Mouse (Mus musculus): ENCODE measurements at regions not wholly inside any gene's neighbourhood (a gene's known extent, or its start where the extent isn't known, plus 50 kb on each side); places are given as distances from the start of the nearest gene placed in this dataset.

- DNase-seq: no peak
Measured at GRCm38 (mm10) chr15:42320349-42320748, 2186.2 kb downstream of the 9330182O14Rik start.

DNA sequence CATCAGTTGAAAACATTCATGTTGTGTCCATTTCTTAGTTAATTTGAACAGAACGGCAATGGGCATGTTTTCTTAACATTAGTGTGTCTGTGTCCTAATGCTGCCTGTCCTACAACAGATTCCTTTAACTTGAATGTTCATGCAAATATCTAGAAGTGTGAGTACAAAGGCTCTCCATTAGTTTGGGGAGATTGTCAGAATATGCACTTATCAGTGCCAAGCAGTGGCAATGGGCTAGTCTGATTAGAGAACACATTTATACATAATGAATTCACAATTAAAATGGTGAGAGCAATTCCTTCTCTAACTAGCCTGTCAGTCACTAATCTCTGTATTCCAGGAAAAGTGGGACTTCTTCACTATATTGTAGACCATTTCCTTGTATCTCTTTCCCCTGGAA lies 2188.8 kb downstream of the 9330182O14Rik start:
- DNase-seq: no peak

DNA sequence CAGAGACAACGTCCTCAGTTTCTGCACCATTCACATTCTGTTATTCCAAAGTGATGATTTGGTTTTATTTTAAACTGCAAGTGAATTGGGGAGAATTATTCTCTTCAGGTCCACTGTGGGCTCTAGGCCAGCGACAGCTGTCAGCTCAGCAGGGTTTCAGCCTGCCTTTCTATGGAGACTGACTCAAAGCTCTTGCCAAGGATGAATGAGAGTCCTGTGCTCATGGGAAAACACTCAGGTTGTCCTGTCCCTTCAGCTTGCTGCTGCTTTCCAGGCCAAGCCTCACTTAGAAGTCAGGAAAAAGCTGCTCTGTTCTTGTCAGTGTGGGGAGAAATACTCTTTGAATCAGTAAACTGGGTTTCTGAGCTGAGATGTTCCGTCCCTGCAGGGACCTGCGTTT lies 2191.1 kb downstream of the 9330182O14Rik start:
- peak; percentile 25 for DNase-seq

GRCm38 (mm10) chr15:42328535-42328934 lies 2194.4 kb downstream of the 9330182O14Rik start:
- DNase-seq: no peak

GRCm38 (mm10) chr15:42329742-42330141 lies 2195.6 kb downstream of the 9330182O14Rik start:
- DNase-seq: no peak

GRCm38 (mm10) chr15:42333642-42334041 lies 2199.5 kb downstream of the 9330182O14Rik start:
- no peak for DNase-seq

DNA sequence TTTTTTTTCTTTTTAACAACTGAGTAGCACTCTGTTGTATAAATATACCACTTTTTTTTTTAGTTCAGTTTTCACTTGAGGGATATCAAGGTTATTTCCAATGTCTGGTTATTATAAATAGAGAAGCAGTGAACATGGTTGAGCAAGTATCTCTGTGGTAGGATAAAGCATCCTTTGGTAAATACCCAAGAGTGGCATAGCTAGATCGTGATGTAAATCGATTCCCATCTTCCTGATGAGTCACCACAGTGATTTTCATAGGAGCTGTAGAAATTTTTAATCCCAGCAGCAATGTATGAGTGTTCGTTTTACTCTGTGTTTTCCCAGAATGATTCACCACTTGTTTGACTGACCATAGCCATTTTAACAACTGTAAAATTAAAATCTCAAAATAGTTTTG lies 2212.0 kb downstream of the 9330182O14Rik start:
- DNase-seq: no peak

DNA sequence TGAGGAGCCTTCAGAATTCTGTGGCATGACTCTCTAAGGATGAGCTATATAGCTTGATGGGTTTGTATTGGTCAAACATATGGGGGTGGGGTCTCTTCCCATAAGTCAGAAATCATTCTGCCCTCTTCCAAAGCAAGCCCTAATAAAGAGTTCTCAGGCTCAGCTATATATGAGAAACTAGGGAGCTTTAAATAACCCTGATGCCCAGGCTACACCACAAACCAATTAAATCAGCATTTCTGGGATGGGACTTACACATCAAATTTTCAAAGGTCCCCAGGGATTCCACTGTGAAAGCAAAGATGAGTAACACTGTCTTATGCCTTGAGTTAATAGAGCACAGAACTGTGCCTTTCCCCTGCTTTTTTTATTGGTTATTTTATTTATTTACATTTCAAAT lies 2227.7 kb downstream of the 9330182O14Rik start:
- DNase-seq: no peak

- no peak for DNase-seq
Measured at GRCm38 (mm10) chr15:42364979-42365378, 2230.8 kb downstream of the 9330182O14Rik start.

GRCm38 (mm10) chr15:42366796-42367195 lies 2232.6 kb downstream of the 9330182O14Rik start:
- DNase-seq: no peak

DNA sequence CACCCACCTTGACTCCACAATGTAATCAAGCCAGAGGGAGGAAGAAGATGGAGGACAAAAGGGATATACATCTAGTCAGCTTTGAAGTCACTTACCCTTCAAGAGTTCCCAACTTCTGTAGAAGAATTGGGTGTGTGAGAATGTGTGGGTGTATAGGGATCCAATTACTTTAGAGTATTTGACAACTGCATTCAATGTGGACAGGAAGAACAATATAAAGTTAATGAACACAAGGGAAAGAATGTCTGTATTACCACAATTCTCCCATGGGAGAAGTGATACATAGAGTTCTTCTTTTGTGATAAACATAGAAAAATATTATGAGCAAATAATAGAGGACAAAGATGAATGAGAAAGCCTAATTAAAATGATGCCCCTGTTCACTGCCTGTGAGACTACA lies 2235.4 kb downstream of the 9330182O14Rik start:
- DNase-seq: no peak

GRCm38 (mm10) chr15:42370044-42370443 lies 2235.9 kb downstream of the 9330182O14Rik start:
- DNase-seq: no peak

GRCm38 (mm10) chr15:42372704-42373286 lies 2238.6 kb downstream of the 9330182O14Rik start:
- no peak for DNase-seq
